Mouse (Mus musculus) C2C12 (cell line): Measurements from ENCODE around the gene Gpc5. TPM values are rescaled to one million over a fixed set of nuclear protein-coding genes. Genes with fewer than 3 reads are reported as not detected.

Source experiments
- H3K27me3 ChIP-seq: one replicate; pipeline ENCODE4 v1.6.1; 2011; ENCODE audit not compliant: control insufficient read depth, insufficient read depth, insufficient read length
- H3K36me3 ChIP-seq: one replicate; pipeline ENCODE4 v1.6.1; 2011; ENCODE audit not compliant: control insufficient read depth, insufficient read depth
- H3K4me3 ChIP-seq: one replicate; pipeline ENCODE4 v1.5.1; 2011; ENCODE audit warnings: mild to moderate bottlenecking, control low read depth; ENCODE audit not compliant: poor library complexity, insufficient read depth, severe bottlenecking
- H3K79me2 ChIP-seq: one replicate; pipeline ENCODE4 v1.6.1; 2011; ENCODE audit not compliant: control insufficient read depth, insufficient read depth
- H3K79me3 ChIP-seq: one replicate; pipeline ENCODE4 v1.6.1; 2011; ENCODE audit warnings: low read depth, control low read depth
- H3ac ChIP-seq: one replicate; pipeline ENCODE3; 2011; ENCODE audit warnings: low read depth; ENCODE audit not compliant: control insufficient read depth, insufficient read length
- CEBPB ChIP-seq: IDR thresholded peaks from one replicate; pipeline ENCODE4 v1.6.1; 2011; ENCODE audit warnings: low read depth, mild to moderate bottlenecking, control low read depth, moderate library complexity
- CTCF ChIP-seq: IDR thresholded peaks from one replicate; pipeline ENCODE4 v1.5.1; 2011; ENCODE audit not compliant: control insufficient read depth, insufficient read depth, insufficient read length
- FOSL1 ChIP-seq: IDR thresholded peaks from one replicate; pipeline ENCODE4 v1.8.0; 2011; ENCODE audit warnings: mild to moderate bottlenecking, low read length; ENCODE audit not compliant: poor library complexity, insufficient read depth, severe bottlenecking
- MAX ChIP-seq: IDR thresholded peaks from one replicate; pipeline ENCODE4 v1.6.1; 2011; ENCODE audit warnings: mild to moderate bottlenecking, control low read depth
- MYOD1 ChIP-seq: IDR thresholded peaks from one replicate; pipeline ENCODE4 v1.6.1; 2011; ENCODE audit warnings: low read depth; ENCODE audit not compliant: control insufficient read depth, insufficient read length
- MYOG ChIP-seq: IDR thresholded peaks from one replicate; pipeline ENCODE4 v1.6.1; 2011; ENCODE audit not compliant: control insufficient read depth, insufficient read length; ENCODE audit errors: extremely low read depth
- USF1 ChIP-seq: IDR thresholded peaks from one replicate; pipeline ENCODE4 v1.6.1; 2011; ENCODE audit warnings: low read depth, mild to moderate bottlenecking, control low read depth, moderate library complexity
- polyA plus RNA-seq: library from polyadenylated mRNA; unstranded; fragments of >200 nt; fragmentation: generic; extraction: Trizol; gene quantifications from one replicate; pipeline ENCODE4 v1.2.1, GENCODE M21; 2012; ENCODE audit warnings: missing spikeins

The Gpc5 gene
- polyA plus RNA-seq, 1 experiment = not detected

GRCm38 (mm10) chr14:115048863-115049566 is 43.0 kb upstream of the Gpc5 start:
- peaks cover 63% of the 10 kb centered on the region for H3K36me3 ChIP-seq
- H3K4me3 ChIP-seq = no peak overlapping the region
- H3K27me3 ChIP-seq = no peaks in the 10 kb centered on the region
- H3K79me2 ChIP-seq = peaks cover 30% of the 10 kb centered on the region
- no peak overlapping the region for H3ac ChIP-seq
- TF ChIP-seq FOSL1 (no peak), USF1 (no peak), CEBPB (no peak), CTCF (no peak), MAX (no peak), MYOG (no peak), MYOD1 (no peak)
- peaks cover 30% of the 10 kb centered on the region for H3K79me3 ChIP-seq

- Histone ChIP-seq H3K36me3 (peaks cover 55% of the 10 kb centered on the region), H3ac (no peak overlapping the region)
- TF ChIP-seq MYOG (no peak), MAX (no peak), CEBPB (no peak), USF1 (no peak), FOSL1 (no peak), CTCF (no peak), MYOD1 (no peak)
Observed at GRCm38 (mm10) chr14:115049831-115050230, 42.2 kb upstream of the Gpc5 start.

GRCm38 (mm10) chr14:115051106-115051760 is 40.8 kb upstream of the Gpc5 start:
- Histone ChIP-seq H3ac (no peak overlapping the region), H3K27me3 (no peaks in the 10 kb centered on the region), H3K36me3 (peaks cover 41% of the 10 kb centered on the region), H3K79me2 (peaks cover 8% of the 10 kb centered on the region), H3K4me3 (no peak overlapping the region), H3K79me3 (peaks cover 9% of the 10 kb centered on the region)
- TF ChIP-seq CEBPB (no peak), CTCF (no peak), USF1 (no peak)

More at GRCm38 (mm10) chr14:115049831-115050230, 42.2 kb upstream of the Gpc5 start:
- Histone ChIP-seq H3K79me3 (peaks cover 21% of the 10 kb centered on the region), H3K79me2 (peaks cover 22% of the 10 kb centered on the region), H3K27me3 (no peaks in the 10 kb centered on the region), H3K4me3 (no peak overlapping the region)

- no peaks in the 10 kb centered on the region for H3K79me2 ChIP-seq
- no peak overlapping the region for H3ac ChIP-seq
- H3K4me3 ChIP-seq = no peak overlapping the region
- no peaks in the 10 kb centered on the region for H3K27me3 ChIP-seq
- H3K79me3 ChIP-seq = peaks cover 5% of the 10 kb centered on the region
- H3K36me3 ChIP-seq = peaks cover 30% of the 10 kb centered on the region
- TF ChIP-seq MYOG = no peak
- no peak for TF ChIP-seq MAX
- no peak for TF ChIP-seq MYOD1
- no peak for TF ChIP-seq USF1
- no peak for TF ChIP-seq FOSL1
- no peak for TF ChIP-seq CEBPB
- no peak for TF ChIP-seq CTCF
Observed at GRCm38 (mm10) chr14:115052371-115052770, 39.6 kb upstream of the Gpc5 start.

- Histone ChIP-seq H3K36me3 (peaks cover 17% of the 10 kb centered on the region), H3K79me2 (no peaks in the 10 kb centered on the region), H3K79me3 (peaks cover 1% of the 10 kb centered on the region), H3K4me3 (no peak overlapping the region), H3ac (no peak overlapping the region), H3K27me3 (no peaks in the 10 kb centered on the region)
- TF ChIP-seq CTCF = no peak
- TF ChIP-seq FOSL1 = no peak
- TF ChIP-seq MYOD1 = no peak
- no peak for TF ChIP-seq MYOG
- no peak for TF ChIP-seq MAX
- TF ChIP-seq USF1 = no peak
- no peak for TF ChIP-seq CEBPB
Observed at GRCm38 (mm10) chr14:115054252-115054651, 37.8 kb upstream of the Gpc5 start.
